ENCODE assay signal across 15 mouse cellular contexts in the genomic region with DNA sequence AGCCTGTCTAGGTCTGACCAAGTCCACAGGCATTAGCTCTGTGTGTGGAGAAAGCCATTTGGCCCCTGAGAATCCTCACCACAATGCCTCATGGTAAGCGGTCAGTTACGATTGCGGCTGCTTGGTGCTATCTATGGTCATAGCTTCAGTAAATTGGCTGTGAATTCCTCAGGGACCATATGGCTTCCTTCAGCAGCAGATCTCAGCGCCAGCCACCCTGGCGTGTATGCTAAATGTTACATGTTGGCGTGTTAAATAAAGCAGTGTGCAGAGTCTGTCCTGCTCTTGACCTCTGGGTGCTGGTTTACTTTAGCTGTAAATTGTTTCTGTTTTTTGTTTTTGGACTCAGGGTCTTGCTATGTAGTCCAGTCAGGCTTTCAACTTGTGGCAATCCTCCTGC. TPM values are rescaled to one million over a fixed set of nuclear protein-coding genes. Genes with fewer than 3 reads are reported as not detected.
DNase-seq lines count a peak whose midpoint lies in the region; ATAC-seq and TF ChIP-seq lines count a peak whose summit lies in the region.
"Had no signal": no experiment of that assay in that cellular context is flagged by ENCODE, and none has a peak within 500 bp of the region (broad histone marks: within the 10 kb centered on the region; RNA-seq: fewer than 3 reads in every experiment).

No protein-coding gene starts in this region.

- no peaks in the 10 kb centered on the region for H3K27me3 ChIP-seq in heart, postnatal 0 days (ENCODE audit: control insufficient read depth, insufficient read depth, low read length)
- H3K27me3 ChIP-seq in intestine, embryonic 15.5 days (replicated peaks) = no peaks in the 10 kb centered on the region
- H3K27me3 ChIP-seq in liver, embryonic 13.5 days = no peaks in the 10 kb centered on the region
- no peaks in the 10 kb centered on the region for H3K27me3 ChIP-seq in small intestine, adult 2 months (ENCODE audit: control insufficient read depth, insufficient read depth, low read length)
- no peaks in the 10 kb centered on the region for H3K27me3 ChIP-seq in hindbrain, postnatal 0 days (ENCODE audit: insufficient read depth, low read length)
- H3K27me3 ChIP-seq: limb, embryonic 13.5 days; neural tube, embryonic 15.5 days had no signal

- 63% methylated on average over 6 of the region's 6 CpGs for WGBS in heart, postnatal 0 days
- WGBS in intestine, embryonic 15.5 days = 60% methylated on average over 6 of the region's 6 CpGs
- 85% methylated on average over 6 of the region's 6 CpGs for WGBS in liver, embryonic 13.5 days (ENCODE audit: insufficient replicate concordance)
- WGBS in small intestine, adult 2 months = 85% methylated on average over 6 of the region's 6 CpGs
- WGBS in hindbrain, postnatal 0 days = 93% methylated on average over 6 of the region's 6 CpGs

- no peak for DNase-seq in heart, postnatal 0 days (ENCODE audit: low spot score)
- DNase-seq in heart, postnatal 36 days = no peak
- DNase-seq in liver, embryonic 13.5 days = no peak
- no peak for DNase-seq in hindbrain, postnatal 0 days (ENCODE audit: low spot score)
- no peak for DNase-seq in Muller cell, postnatal 12 days (ENCODE audit: inconsistent ontology term)
- DNase-seq in embryo, embryonic 10 days (ENCODE audit: low spot score) = no peak
- DNase-seq: cerebellum, adult 9-10 months; gastrocnemius, postnatal 10 days; heart, postnatal 4 days; thymus, adult 2 months had no signal

- peak; percentile 29; the same call in 1 of the 2 replicates for ATAC-seq in heart, postnatal 0 days (ENCODE audit: insufficient read depth, low read depth)
- peak; percentile 42 for ATAC-seq in intestine, embryonic 15.5 days
- ATAC-seq in liver, embryonic 13.5 days (ENCODE audit: low read depth) = no peak
- ATAC-seq in hindbrain, postnatal 0 days = no peak
- ATAC-seq: forebrain, embryonic 16.5 days had no signal

- H3K9ac ChIP-seq in heart, postnatal 0 days (replicated peaks; ENCODE audit: low read depth, low read length) = no peak overlapping the region
- no peak overlapping the region for H3K9ac ChIP-seq in intestine, embryonic 15.5 days
- peak overlapping the region; percentile 40; the same call in 1 of the 2 replicates for H3K9ac ChIP-seq in liver, embryonic 13.5 days
- H3K9ac ChIP-seq in hindbrain, postnatal 0 days (replicated peaks; ENCODE audit: low read length) = no peak overlapping the region
- H3K9ac ChIP-seq: limb, embryonic 13.5 days; neural tube, embryonic 15.5 days had no signal

- H3K27ac ChIP-seq in heart, postnatal 0 days (ENCODE audit: low read depth) = no peak overlapping the region
- H3K27ac ChIP-seq in intestine, embryonic 15.5 days = peak overlapping the region; percentile 70; the same call in 1 of the 2 replicates
- H3K27ac ChIP-seq in liver, embryonic 13.5 days = peak overlapping the region; percentile 81
- H3K27ac ChIP-seq in small intestine, adult 2 months (ENCODE audit: insufficient read depth, low read depth, low read length) = 0 out of 2 replicates have a peak overlapping the region, but pooled peaks have one; percentile 5
- H3K27ac ChIP-seq in hindbrain, postnatal 0 days = no peak overlapping the region
- H3K27ac ChIP-seq: limb, embryonic 13.5 days; neural tube, embryonic 15.5 days had no signal

- intact Hi-C loops in heart, postnatal 36 days (cut with DNase I) = no loop called here

- H3K9me3 ChIP-seq in heart, postnatal 0 days (replicated peaks; ENCODE audit: control insufficient read depth, low read length) = no peaks in the 10 kb centered on the region
- no peaks in the 10 kb centered on the region for H3K9me3 ChIP-seq in intestine, embryonic 15.5 days
- no peaks in the 10 kb centered on the region for H3K9me3 ChIP-seq in liver, embryonic 13.5 days (replicated peaks)
- H3K9me3 ChIP-seq in hindbrain, postnatal 0 days (ENCODE audit: low read length) = no peaks in the 10 kb centered on the region
- H3K9me3 ChIP-seq: limb, embryonic 13.5 days; neural tube, embryonic 15.5 days had no signal

- TF ChIP-seq EP300 in heart, postnatal 0 days (IDR thresholded peaks at IDR 0.05; ENCODE audit: low read depth) = no peak

- H3K4me2 ChIP-seq in heart, postnatal 0 days (ENCODE audit: low read depth, low read length) = no peak overlapping the region
- no peak overlapping the region for H3K4me2 ChIP-seq in intestine, embryonic 15.5 days (replicated peaks)
- H3K4me2 ChIP-seq in liver, embryonic 13.5 days = peak overlapping the region; percentile 48
- H3K4me2 ChIP-seq in hindbrain, postnatal 0 days (ENCODE audit: low read depth, low read length) = no peak overlapping the region
- H3K4me2 ChIP-seq: limb, embryonic 13.5 days; neural tube, embryonic 15.5 days had no signal

- H3K4me1 ChIP-seq in heart, postnatal 0 days (ENCODE audit: control insufficient read depth, insufficient read depth) = no peaks in the 10 kb centered on the region
- H3K4me1 ChIP-seq in intestine, embryonic 15.5 days (replicated peaks) = peaks cover 9% of the 10 kb centered on the region; the same call in 1 of the 2 replicates
- peaks cover 37% of the 10 kb centered on the region for H3K4me1 ChIP-seq in liver, embryonic 13.5 days (replicated peaks)
- no peaks in the 10 kb centered on the region for H3K4me1 ChIP-seq in small intestine, adult 2 months (ENCODE audit: control insufficient read depth, insufficient read depth, insufficient read length, low read length)
- H3K4me1 ChIP-seq in hindbrain, postnatal 0 days (ENCODE audit: insufficient read depth, low read length) = no peaks in the 10 kb centered on the region
- H3K4me1 ChIP-seq: neural tube, embryonic 15.5 days had no signal

- H3K4me3 ChIP-seq in heart, postnatal 0 days (ENCODE audit: low read depth, low read length) = no peak overlapping the region
- H3K4me3 ChIP-seq in intestine, embryonic 15.5 days (replicated peaks) = no peak overlapping the region
- H3K4me3 ChIP-seq in liver, embryonic 13.5 days (replicated peaks) = no peak overlapping the region
- H3K4me3 ChIP-seq in small intestine, adult 2 months (ENCODE audit: low read depth, low read length) = no peak overlapping the region
- H3K4me3 ChIP-seq in hindbrain, postnatal 0 days (ENCODE audit: low read length) = no peak overlapping the region
- H3K4me3 ChIP-seq: limb, embryonic 13.5 days; neural tube, embryonic 15.5 days had no signal

- TF ChIP-seq POLR2A in small intestine, adult 2 months (IDR thresholded peaks at IDR 0.05; ENCODE audit: low read depth, low read length) = no peak

- peaks cover 55% of the 10 kb centered on the region for H3K36me3 ChIP-seq in heart, postnatal 0 days (replicated peaks; ENCODE audit: control insufficient read depth, insufficient read depth, low read length)
- peaks cover 44% of the 10 kb centered on the region for H3K36me3 ChIP-seq in intestine, embryonic 15.5 days
- peaks cover 81% of the 10 kb centered on the region for H3K36me3 ChIP-seq in liver, embryonic 13.5 days
- peaks cover 68% of the 10 kb centered on the region for H3K36me3 ChIP-seq in small intestine, adult 2 months (ENCODE audit: control insufficient read depth, insufficient read depth, low read length)
- peaks cover 39% of the 10 kb centered on the region; the same call in 1 of the 2 replicates for H3K36me3 ChIP-seq in hindbrain, postnatal 0 days (ENCODE audit: insufficient read depth, low read length)

- TF ChIP-seq CTCF in heart, postnatal 0 days (IDR thresholded peaks at IDR 0.05; ENCODE audit: low read depth) = no peak
- no peak for TF ChIP-seq CTCF in small intestine, adult 2 months (IDR thresholded peaks at IDR 0.05; ENCODE audit: extremely low read depth, insufficient read length, insufficient replicate concordance, low read depth, low read length)
- TF ChIP-seq CTCF in hindbrain, postnatal 0 days (IDR thresholded peaks at IDR 0.05; ENCODE audit: low read depth) = no peak

RNA-seq across cellular contexts. Expression of a gene that starts 34.4 kb away (rescaled TPM):
- 41.3 and 42.8 TPM in 2 replicates for total RNA-seq in heart, postnatal 0 days (2014; rRNA removed; ENCODE audit: low replicate concordance)
- 20.6 and 20.9 TPM in 2 replicates for polyA plus RNA-seq in heart, postnatal 0 days (2015; fragmentation: Nextera tagmentation; extraction: Ambion mirVana)
- 1 to 10 TPM; 6.7 to 7.6 TPM for total RNA-seq in heart, postnatal 36 days (2021)
- polyA plus RNA-seq in intestine, embryonic 15.5 days (2015; fragmentation: Nextera tagmentation; extraction: Ambion mirVana) = 211 and 228 TPM in 2 replicates
- polyA plus RNA-seq in liver, embryonic 13.5 days (2015; fragmentation: Nextera tagmentation; extraction: Ambion mirVana) = 42.9 and 51.0 TPM in 2 replicates
- 34.4 and 87.3 TPM in 2 replicates for polyA plus RNA-seq in small intestine, adult 2 months (2012; rRNA removed)
- 57.0 and 57.7 TPM in 2 replicates for total RNA-seq in hindbrain, postnatal 0 days (2014; rRNA removed)
- 32.5 and 33.0 TPM in 2 replicates for polyA plus RNA-seq in hindbrain, postnatal 0 days (2015; fragmentation: Nextera tagmentation; extraction: Ambion mirVana)

RNA-seq across cellular contexts. Expression of a gene that starts 40.3 kb away (rescaled TPM):
- 77.7 and 140 TPM in 2 replicates for total RNA-seq in heart, postnatal 0 days (2014; rRNA removed; ENCODE audit: low replicate concordance)
- 153 and 159 TPM in 2 replicates for polyA plus RNA-seq in heart, postnatal 0 days (2015; fragmentation: Nextera tagmentation; extraction: Ambion mirVana)
- 100 to 1,000 TPM; 766 to 844 TPM for total RNA-seq in heart, postnatal 36 days (2021)
- polyA plus RNA-seq in intestine, embryonic 15.5 days (2015; fragmentation: Nextera tagmentation; extraction: Ambion mirVana) = 72.1 and 76.3 TPM in 2 replicates
- polyA plus RNA-seq in liver, embryonic 13.5 days (2015; fragmentation: Nextera tagmentation; extraction: Ambion mirVana) = 28.8 and 37.4 TPM in 2 replicates
- polyA plus RNA-seq in small intestine, adult 2 months (2012; rRNA removed) = 8.8 and 13.2 TPM in 2 replicates
- total RNA-seq in hindbrain, postnatal 0 days (2014; rRNA removed) = 52.4 and 64.2 TPM in 2 replicates
- polyA plus RNA-seq in hindbrain, postnatal 0 days (2015; fragmentation: Nextera tagmentation; extraction: Ambion mirVana) = 70.4 and 79.2 TPM in 2 replicates

RNA-seq across cellular contexts. Expression of a gene that starts 58.2 kb away (rescaled TPM):
- 10.7 and 16.2 TPM in 2 replicates for total RNA-seq in heart, postnatal 0 days (2014; rRNA removed; ENCODE audit: low replicate concordance)
- polyA plus RNA-seq in heart, postnatal 0 days (2015; fragmentation: Nextera tagmentation; extraction: Ambion mirVana) = 6.7 and 7.0 TPM in 2 replicates
- 1 to 10 TPM; 7.4 to 8.0 TPM for total RNA-seq in heart, postnatal 36 days (2021)
- 9.8 and 10.5 TPM in 2 replicates for polyA plus RNA-seq in intestine, embryonic 15.5 days (2015; fragmentation: Nextera tagmentation; extraction: Ambion mirVana)
- polyA plus RNA-seq in liver, embryonic 13.5 days (2015; fragmentation: Nextera tagmentation; extraction: Ambion mirVana) = 1.9 and 2.6 TPM in 2 replicates
- polyA plus RNA-seq in small intestine, adult 2 months (2012; rRNA removed) = 3.7 and 4.0 TPM in 2 replicates
- 32.9 and 39.4 TPM in 2 replicates for total RNA-seq in hindbrain, postnatal 0 days (2014; rRNA removed)
- 13.6 and 14.4 TPM in 2 replicates for polyA plus RNA-seq in hindbrain, postnatal 0 days (2015; fragmentation: Nextera tagmentation; extraction: Ambion mirVana)

RNA-seq across cellular contexts. Expression of a gene that starts 58.3 kb away (rescaled TPM):
- 18.5 and 31.7 TPM in 2 replicates for total RNA-seq in heart, postnatal 0 days (2014; rRNA removed; ENCODE audit: low replicate concordance)
- polyA plus RNA-seq in heart, postnatal 0 days (2015; fragmentation: Nextera tagmentation; extraction: Ambion mirVana) = 9.2 and 10.3 TPM in 2 replicates
- total RNA-seq in heart, postnatal 36 days (2021) = 10 to 100 TPM; 25.0 to 33.2 TPM
- 7.0 and 7.8 TPM in 2 replicates for polyA plus RNA-seq in intestine, embryonic 15.5 days (2015; fragmentation: Nextera tagmentation; extraction: Ambion mirVana)
- 2.6 and 3.3 TPM in 2 replicates for polyA plus RNA-seq in liver, embryonic 13.5 days (2015; fragmentation: Nextera tagmentation; extraction: Ambion mirVana)
- polyA plus RNA-seq in small intestine, adult 2 months (2012; rRNA removed) = 3.1 and 4.6 TPM in 2 replicates
- 8.2 and 12.4 TPM in 2 replicates for total RNA-seq in hindbrain, postnatal 0 days (2014; rRNA removed)
- polyA plus RNA-seq in hindbrain, postnatal 0 days (2015; fragmentation: Nextera tagmentation; extraction: Ambion mirVana) = 6.9 and 7.2 TPM in 2 replicates

Comparison
In these comparisons a context has a peak if more than half of its experiments do, and no peak if none do; other contexts are left out.
1. ATAC-seq: peak in heart, postnatal 0 days (single experiment) and intestine, embryonic 15.5 days (single experiment); none in liver, embryonic 13.5 days (single experiment) and hindbrain, postnatal 0 days (single experiment).
2. H3K27ac ChIP-seq: peak in intestine, embryonic 15.5 days (single experiment), liver, embryonic 13.5 days (single experiment) and small intestine, adult 2 months (single experiment); none in heart, postnatal 0 days (single experiment) and hindbrain, postnatal 0 days (single experiment).